Mouse (Mus musculus) limb, embryonic 14.5 days (tissue): ENCODE measurements around the gene Pramel1. TPM values are rescaled to one million over a fixed set of nuclear protein-coding genes. Genes with fewer than 3 reads are reported as not detected.
"Not testable (repeated sequence)": the region's sequence is repeated elsewhere in the genome, so short reads cannot be mapped to it uniquely, and the experiment has no call there.

Experiments used
- ATAC-seq: fragments of 200-750 bp; cut with Nextera tagmentation; 2 replicates; pipeline ENCODE4 v1.8.0; 2017; ENCODE audit warnings: low read depth, moderate number of reproducible peaks, moderate TSS enrichment; ENCODE audit not compliant: low FRiP score
- DNase-seq: peaks from one replicate; pipeline ENCODE4 v3.0.0-alpha.2; 2015; ENCODE audit warnings: low spot score
- H3K27ac ChIP-seq: fragments of 300-500 bp; sonication (generic); replicated peaks from 2 replicates; pipeline ENCODE4 v1.5.1; 2014; ENCODE audit warnings: low read depth, mild to moderate bottlenecking, low read length, moderate library complexity, mixed read lengths
- H3K27me3 ChIP-seq: fragments of 300-500 bp; sonication (generic); 2 replicates; pipeline ENCODE4 v1.6.1; 2014; ENCODE audit warnings: low read length, mixed read lengths; ENCODE audit not compliant: control insufficient read depth, insufficient read depth
- H3K36me3 ChIP-seq: fragments of 300-500 bp; sonication (generic); 2 replicates; pipeline ENCODE4 v1.6.1; 2014; ENCODE audit warnings: mild to moderate bottlenecking, low read length, moderate library complexity, mixed read lengths; ENCODE audit not compliant: control insufficient read depth, insufficient read depth
- H3K4me1 ChIP-seq: fragments of 300-500 bp; sonication (generic); 2 replicates; pipeline ENCODE4 v1.6.1; 2014; ENCODE audit warnings: antibody characterized with exemption, low read length, mixed read lengths; ENCODE audit not compliant: control insufficient read depth, insufficient read depth
- H3K4me2 ChIP-seq: fragments of 300-500 bp; sonication (generic); replicated peaks from 2 replicates; pipeline ENCODE4 v1.6.1; 2014; ENCODE audit warnings: low read depth, mild to moderate bottlenecking, low read length, moderate library complexity; ENCODE audit not compliant: severe bottlenecking
- H3K4me3 ChIP-seq: fragments of 300-500 bp; sonication (generic); replicated peaks from 2 replicates; pipeline ENCODE4 v1.5.1; 2014; ENCODE audit warnings: low read length
- H3K9ac ChIP-seq: fragments of 300-500 bp; sonication (generic); 2 replicates; pipeline ENCODE4 v1.6.1; 2014; ENCODE audit warnings: mild to moderate bottlenecking, low read depth, low read length, moderate library complexity; ENCODE audit not compliant: severe bottlenecking
- H3K9me3 ChIP-seq: fragments of 300-500 bp; sonication (generic); 2 replicates; pipeline ENCODE4 v1.6.1; 2016; ENCODE audit warnings: low read length; ENCODE audit not compliant: control insufficient read depth
- POLR2A ChIP-seq: fragments of 200-500 bp; IDR thresholded peaks from 2 replicates; pipeline ENCODE4 v1.8.0; 2012; ENCODE audit warnings: inconsistent platforms, mild to moderate bottlenecking, moderate library complexity, borderline replicate concordance; ENCODE audit not compliant: insufficient read depth, insufficient read length; ENCODE audit errors: extremely low read depth
- WGBS: fragments of 180-500 bp; shearing (Covaris S2); extraction: QIAGEN DNeasy Blood & Tissue Kit; methylation state at CpG from one replicate; pipeline ENCODE4 v1.1.7; 2014; 5-methylcytosine and 5-hydroxymethylcytosine counted together
- polyA plus RNA-seq, 2 experiments: library from polyadenylated mRNA; depleted of rRNA in 1 of 2; stranded (reverse) in 1 of 2; unstranded in 1 of 2; fragments of >200 nt; fragmentation: Nextera tagmentation in 1 of 2; extraction: Ambion mirVana in 1 of 2; gene quantifications; 2 replicates each; pipeline versions ENCODE4 v1.2.1 to v1.2.3; 2012 to 2014

Gene Pramel1
- polyA plus RNA-seq (2012; rRNA removed) (0.03 TPM in 1 of 2 replicates, not detected in the other), polyA plus RNA-seq (2014; fragmentation: Nextera tagmentation; extraction: Ambion mirVana) (not detected in 2 replicates)

DNA sequence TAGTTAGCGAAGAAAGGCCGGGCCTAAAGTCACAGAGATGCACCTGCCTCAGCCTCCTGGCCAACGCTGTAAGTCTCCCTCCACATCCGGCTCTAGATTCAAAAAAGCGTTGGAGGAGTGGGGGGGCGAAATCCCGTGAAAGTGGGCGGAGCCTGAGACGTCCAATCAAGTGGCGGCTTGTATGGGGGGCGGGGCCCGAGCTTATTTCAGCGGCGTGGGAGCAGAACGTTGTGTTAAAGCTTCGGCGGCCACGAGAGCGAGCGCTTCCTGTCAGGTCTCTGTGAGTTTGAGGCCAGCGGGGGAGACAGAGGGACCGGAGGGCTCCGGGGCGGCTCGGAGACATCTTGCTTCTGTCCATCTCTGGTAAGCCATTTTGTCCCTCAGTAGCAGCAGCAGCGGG lies at the start of gene Pramel1:
Gene Pramel1 (plus strand): TSS at position 248 of the 400 bp plus-strand sequence.
- ATAC-seq (no peak), DNase-seq (no peak)
- Histone ChIP-seq H3K9me3 (0 out of 2 replicates have a peak, but pooled peaks cover 5% of the 10 kb centered on the region), H3K36me3 (no peaks in the 10 kb centered on the region), H3K9ac (no peak within 1 kb of the TSS), H3K4me3 (no peak within 1 kb of the TSS), H3K27ac (no peak within 1 kb of the TSS), H3K4me1 (no peaks in the 10 kb centered on the region), H3K27me3 (no peaks in the 10 kb centered on the region), H3K4me2 (no peak within 1 kb of the TSS)
- 80% methylated on average over 26 of the region's 26 CpGs for WGBS
- no peak for TF ChIP-seq POLR2A

DNA sequence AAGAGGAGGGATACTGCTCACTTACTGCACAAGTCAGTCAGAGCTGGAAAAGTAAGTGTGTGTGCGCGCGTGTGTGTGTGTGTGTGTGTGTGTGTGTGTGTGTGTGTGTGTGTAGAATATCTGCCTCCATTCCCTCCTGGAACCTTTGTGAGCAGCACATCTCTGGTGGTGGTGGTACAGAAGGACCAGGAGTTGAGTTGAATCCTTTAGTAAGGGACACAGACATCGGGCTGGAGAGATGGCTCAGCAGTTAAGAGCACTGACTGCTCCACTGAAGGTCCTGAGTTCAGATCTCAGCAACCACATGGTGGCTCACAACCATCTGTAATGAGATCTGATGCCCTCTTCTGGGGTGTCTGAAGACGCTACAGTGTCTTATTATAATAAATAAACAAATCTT lies 48.7 kb upstream of the Pramel1 start:
- not testable (repeated sequence) for DNase-seq, H3K9me3 ChIP-seq, H3K36me3 ChIP-seq, H3K9ac ChIP-seq, H3K4me3 ChIP-seq, H3K27ac ChIP-seq, ATAC-seq, H3K4me2 ChIP-seq
- WGBS, result 88% methylated on average over 5 of the region's 5 CpGs
- Histone ChIP-seq H3K27me3 (peaks cover 16% of the 10 kb centered on the region), H3K4me1 (peaks cover 11% of the 10 kb centered on the region)

DNA sequence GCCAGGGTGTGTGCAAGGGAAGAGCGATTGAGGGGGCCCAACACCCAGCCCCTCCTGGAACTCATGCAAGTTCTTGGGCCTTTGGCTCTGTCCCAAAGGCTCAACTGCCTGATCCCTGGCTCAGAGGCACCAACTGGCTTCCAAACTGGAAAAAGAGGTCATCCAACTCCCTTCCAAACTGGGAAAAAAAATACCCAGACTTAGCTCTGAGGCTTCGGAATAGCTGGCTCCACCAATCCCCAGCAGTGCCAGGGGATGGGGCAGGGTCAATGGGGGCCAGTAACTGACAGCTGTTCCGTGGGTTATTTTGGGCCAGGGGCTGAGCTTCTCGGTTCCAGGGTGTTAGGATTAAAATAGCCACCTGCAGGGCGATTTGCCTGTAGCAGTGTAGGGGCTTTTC lies 45.5 kb upstream of the Pramel1 start:
- Histone ChIP-seq H3K4me2 (no peak overlapping the region), H3K4me3 (no peak overlapping the region), H3K36me3 (no peaks in the 10 kb centered on the region), H3K9ac (no peak overlapping the region), H3K9me3 (no peaks in the 10 kb centered on the region), H3K27ac (no peak overlapping the region), H3K4me1 (peaks cover 11% of the 10 kb centered on the region), H3K27me3 (peaks cover 35% of the 10 kb centered on the region)
- 19% methylated on average over 5 of the region's 5 CpGs for WGBS
- DNase-seq (peak; percentile 37), ATAC-seq (peak; percentile 79)
- no peak for TF ChIP-seq POLR2A

DNA sequence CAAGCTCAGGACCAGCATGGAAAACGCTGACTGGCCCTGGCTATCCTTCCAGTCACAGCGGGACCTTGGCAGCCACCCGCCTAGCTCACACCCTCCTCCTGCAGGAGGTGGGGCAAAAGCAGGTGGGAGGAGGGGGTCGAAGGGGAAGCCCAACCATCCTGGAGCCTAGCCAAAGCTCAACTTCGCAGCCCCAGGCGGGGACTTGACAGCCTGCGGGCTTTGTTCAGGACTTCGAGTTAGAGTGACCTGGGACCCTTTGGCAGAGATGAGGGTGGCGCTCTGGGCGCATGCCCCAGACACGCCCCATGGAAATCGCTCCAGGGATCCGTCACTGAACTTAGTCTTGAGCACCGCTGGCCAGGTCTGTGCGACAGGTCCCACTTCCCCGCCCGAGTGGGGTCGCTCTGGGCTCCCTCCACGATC lies 44.7 kb upstream of the Pramel1 start, which contains the start of gene Lrrc38:
Gene Lrrc38 (plus strand): TSS at position 274 of the 423 bp plus-strand sequence.
- Histone ChIP-seq H3K9ac (peak within 1 kb of the TSS; percentile 56), H3K27me3 (peaks cover 35% of the 10 kb centered on the region), H3K4me3 (peak within 1 kb of the TSS; percentile 52), H3K4me2 (peak within 1 kb of the TSS; percentile 99), H3K4me1 (peaks cover 11% of the 10 kb centered on the region), H3K36me3 (no peaks in the 10 kb centered on the region), H3K9me3 (no peaks in the 10 kb centered on the region), H3K27ac (0 out of 2 replicates have a peak within 1 kb of the TSS, but pooled peaks have one; percentile 13)
- DNase-seq (peak; percentile 44), ATAC-seq (peak; percentile 56; the same call in 1 of the 2 replicates)
- WGBS, result under 1% methylated on average over 9 of the region's 19 CpGs
- TF ChIP-seq POLR2A, result no peak

DNA sequence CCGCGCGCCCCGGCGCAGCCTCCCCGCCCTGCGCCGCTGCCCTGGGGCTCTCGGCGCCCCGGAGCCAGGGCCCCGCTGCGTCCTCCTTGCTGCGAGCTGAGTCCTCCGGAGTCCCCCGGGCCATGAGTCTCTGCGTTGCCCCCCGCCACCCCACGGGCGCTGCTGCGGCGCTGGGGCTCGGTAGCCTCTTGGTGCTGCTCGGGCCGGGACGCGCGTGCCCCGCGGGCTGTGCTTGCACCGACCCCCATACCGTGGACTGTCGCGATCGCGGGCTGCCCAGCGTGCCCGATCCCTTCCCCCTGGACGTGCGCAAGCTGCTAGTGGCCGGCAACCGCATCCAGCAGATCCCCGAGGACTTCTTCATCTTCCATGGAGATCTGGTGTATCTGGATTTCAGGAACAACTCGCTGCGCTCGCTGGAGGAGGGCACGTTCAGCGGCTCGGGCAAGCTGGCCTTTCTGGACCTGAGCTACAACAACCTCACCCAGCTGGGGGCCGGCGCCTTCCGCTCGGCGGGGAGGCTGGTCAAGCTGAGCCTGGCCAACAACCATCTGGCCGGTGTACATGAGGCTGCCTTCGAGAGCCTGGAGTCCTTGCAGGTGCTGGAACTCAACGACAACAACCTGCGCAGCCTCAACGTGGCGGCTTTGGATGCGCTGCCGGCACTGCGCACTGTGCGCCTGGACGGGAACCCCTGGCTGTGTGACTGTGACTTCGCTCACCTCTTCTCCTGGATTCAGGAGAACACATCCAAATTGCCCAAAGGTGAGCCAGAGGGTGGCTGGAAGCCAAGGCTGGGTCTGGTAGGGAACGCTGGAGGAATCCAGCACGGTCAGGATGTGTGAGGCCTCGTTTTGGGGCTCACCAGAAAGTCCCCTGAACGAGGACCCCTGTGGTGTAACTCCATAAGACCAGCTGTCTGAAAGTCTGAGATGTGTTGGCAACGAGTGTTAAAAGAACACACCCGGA lies 43.9 kb upstream of the Pramel1 start:
- H3K36me3 ChIP-seq, result no peaks in the 10 kb centered on the region
- no peaks in the 10 kb centered on the region for H3K9me3 ChIP-seq
- DNase-seq (no peak), ATAC-seq (no peak)
- no peak for TF ChIP-seq POLR2A
- 2% methylated on average over 61 of the region's 72 CpGs for WGBS
- peaks cover 11% of the 10 kb centered on the region for H3K4me1 ChIP-seq
- H3K4me2 ChIP-seq, result peak overlapping the region; percentile 99
- peak overlapping the region; percentile 52 for H3K4me3 ChIP-seq
- 0 out of 2 replicates have a peak overlapping the region, but pooled peaks have one; percentile 13 for H3K27ac ChIP-seq
- H3K9ac ChIP-seq, result peak overlapping the region; percentile 56
- H3K27me3 ChIP-seq, result peaks cover 35% of the 10 kb centered on the region
